Mouse (Mus musculus): ENCODE measurements at regions not wholly inside any gene's neighbourhood (a gene's known extent, or its start where the extent isn't known, plus 50 kb on each side); places are given as distances from the start of the nearest gene placed in this dataset.
A peak's percentile ranks its signal among the peaks of the same experiment; 100 is the strongest.

GRCm38 (mm10) chr3:42784203-42784602, 1041.8 kb downstream of the D3Ertd751e start:
- Histone ChIP-seq H3K4me3 (replicated peaks; ENCODE audit: low read depth, low read length) (no peak overlapping the region), H3K4me2 (ENCODE audit: low read length) (no peak overlapping the region), H3K36me3 (ENCODE audit: control insufficient read depth, insufficient read depth, low read length) (no peaks in the 10 kb centered on the region), H3K9me3 (ENCODE audit: control insufficient read depth, low read length) (no peaks in the 10 kb centered on the region), H3K9ac (replicated peaks; ENCODE audit: low read length) (no peak overlapping the region), H3K27me3 (ENCODE audit: control insufficient read depth, insufficient read depth, low read length) (no peaks in the 10 kb centered on the region), H3K27ac (replicated peaks; ENCODE audit: low read depth, low read length) (no peak overlapping the region), H3K4me1 (ENCODE audit: control insufficient read depth, insufficient read depth, low read length) (no peaks in the 10 kb centered on the region)
- WGBS, result 74% methylated on average over 2 of the region's 2 CpGs
- ATAC-seq (ENCODE audit: low FRiP score, low TSS enrichment) (no peak), DNase-seq (no peak)

DNA sequence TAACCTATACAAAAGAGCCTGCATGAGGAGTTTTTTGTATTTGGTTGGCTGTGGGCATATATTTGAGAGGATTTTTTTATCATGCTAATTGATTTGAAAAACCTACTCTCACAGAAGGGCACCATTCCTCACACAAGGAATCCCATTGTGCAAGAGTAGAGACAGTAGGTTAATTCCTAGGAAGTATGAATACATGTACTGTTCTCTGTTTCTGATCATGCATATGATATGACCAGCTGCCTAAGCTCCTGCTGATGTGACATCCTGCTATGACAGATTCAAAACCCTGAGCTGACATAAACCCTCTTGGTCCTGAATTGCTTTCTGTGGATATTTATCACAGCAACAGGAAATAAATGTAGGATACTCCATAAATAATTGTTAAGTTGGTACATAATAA, 1048.0 kb downstream of the D3Ertd751e start:
- Histone ChIP-seq H3K9ac (replicated peaks; ENCODE audit: low read length) (no peak overlapping the region), H3K4me2 (ENCODE audit: low read length) (no peak overlapping the region), H3K27me3 (ENCODE audit: control insufficient read depth, insufficient read depth, low read length) (no peaks in the 10 kb centered on the region), H3K27ac (replicated peaks; ENCODE audit: low read depth, low read length) (no peak overlapping the region), H3K4me1 (ENCODE audit: control insufficient read depth, insufficient read depth, low read length) (no peaks in the 10 kb centered on the region), H3K9me3 (ENCODE audit: control insufficient read depth, low read length) (no peaks in the 10 kb centered on the region), H3K36me3 (ENCODE audit: control insufficient read depth, insufficient read depth, low read length) (no peaks in the 10 kb centered on the region), H3K4me3 (replicated peaks; ENCODE audit: low read depth, low read length) (no peak overlapping the region)
- DNase-seq (no peak), ATAC-seq (ENCODE audit: low FRiP score, low TSS enrichment) (no peak)

- H3K4me2 ChIP-seq (ENCODE audit: low read length), result no peak overlapping the region
- H3K4me1 ChIP-seq (ENCODE audit: control insufficient read depth, insufficient read depth, low read length), result no peaks in the 10 kb centered on the region
- H3K9ac ChIP-seq (replicated peaks; ENCODE audit: low read length), result no peak overlapping the region
- DNase-seq, result no peak
- H3K4me3 ChIP-seq (replicated peaks; ENCODE audit: low read depth, low read length), result no peak overlapping the region
- ATAC-seq (ENCODE audit: low FRiP score, low TSS enrichment), result no peak
- H3K27ac ChIP-seq (replicated peaks; ENCODE audit: low read depth, low read length), result no peak overlapping the region
- no peaks in the 10 kb centered on the region for H3K36me3 ChIP-seq (ENCODE audit: control insufficient read depth, insufficient read depth, low read length)
- no peaks in the 10 kb centered on the region for H3K9me3 ChIP-seq (ENCODE audit: control insufficient read depth, low read length)
- no peaks in the 10 kb centered on the region for H3K27me3 ChIP-seq (ENCODE audit: control insufficient read depth, insufficient read depth, low read length)
Observed at GRCm38 (mm10) chr3:42791878-42792277, 1049.5 kb downstream of the D3Ertd751e start.

- Histone ChIP-seq H3K4me2 (ENCODE audit: low read length) (no peak overlapping the region), H3K9ac (replicated peaks; ENCODE audit: low read length) (no peak overlapping the region), H3K27me3 (ENCODE audit: control insufficient read depth, insufficient read depth, low read length) (no peaks in the 10 kb centered on the region), H3K27ac (replicated peaks; ENCODE audit: low read depth, low read length) (no peak overlapping the region), H3K9me3 (ENCODE audit: control insufficient read depth, low read length) (0 out of 2 replicates have a peak, but pooled peaks cover 1% of the 10 kb centered on the region), H3K4me1 (ENCODE audit: control insufficient read depth, insufficient read depth, low read length) (no peaks in the 10 kb centered on the region), H3K36me3 (ENCODE audit: control insufficient read depth, insufficient read depth, low read length) (no peaks in the 10 kb centered on the region), H3K4me3 (replicated peaks; ENCODE audit: low read depth, low read length) (no peak overlapping the region)
- DNase-seq, result peak; percentile 35
- 0 out of 2 replicates have a peak, but pooled peaks have one; percentile 17 for ATAC-seq (ENCODE audit: low FRiP score, low TSS enrichment)
- WGBS, result 49% methylated on average over 1 of the region's 1 CpGs
Observed at GRCm38 (mm10) chr3:42830456-42830855, 1088.0 kb downstream of the D3Ertd751e start.

DNA sequence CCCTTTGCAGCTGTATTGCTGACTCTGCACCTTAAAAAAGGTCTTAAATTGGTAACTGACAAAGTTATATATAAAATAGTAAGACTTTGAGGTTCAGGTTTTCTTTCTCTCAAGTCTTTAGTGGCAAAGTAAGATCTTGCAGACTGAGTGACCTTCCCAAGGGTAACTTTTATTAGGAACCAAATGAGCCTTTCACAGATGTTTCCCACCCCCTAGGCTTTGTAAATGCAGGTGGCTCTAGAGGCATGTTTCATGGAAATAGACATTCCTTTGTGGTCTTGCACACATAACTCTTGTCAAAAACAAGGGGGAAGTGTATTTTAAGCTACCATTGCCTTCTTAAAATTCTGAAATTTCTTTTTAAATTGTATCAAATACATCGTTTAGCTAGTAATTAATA, 1125.0 kb downstream of the D3Ertd751e start:
- H3K27me3 ChIP-seq (ENCODE audit: control insufficient read depth, insufficient read depth, low read length), result no peaks in the 10 kb centered on the region
- no peaks in the 10 kb centered on the region for H3K4me1 ChIP-seq (ENCODE audit: control insufficient read depth, insufficient read depth, low read length)
- H3K9me3 ChIP-seq (ENCODE audit: control insufficient read depth, low read length), result no peaks in the 10 kb centered on the region
- DNase-seq, result no peak
- H3K27ac ChIP-seq (replicated peaks; ENCODE audit: low read depth, low read length), result no peak overlapping the region
- no peak overlapping the region for H3K9ac ChIP-seq (replicated peaks; ENCODE audit: low read length)
- H3K4me2 ChIP-seq (ENCODE audit: low read length), result no peak overlapping the region
- 91% methylated on average over 1 of the region's 1 CpGs for WGBS
- no peak overlapping the region for H3K4me3 ChIP-seq (replicated peaks; ENCODE audit: low read depth, low read length)
- H3K36me3 ChIP-seq (ENCODE audit: control insufficient read depth, insufficient read depth, low read length), result no peaks in the 10 kb centered on the region
- ATAC-seq (ENCODE audit: low FRiP score, low TSS enrichment), result no peak

DNA sequence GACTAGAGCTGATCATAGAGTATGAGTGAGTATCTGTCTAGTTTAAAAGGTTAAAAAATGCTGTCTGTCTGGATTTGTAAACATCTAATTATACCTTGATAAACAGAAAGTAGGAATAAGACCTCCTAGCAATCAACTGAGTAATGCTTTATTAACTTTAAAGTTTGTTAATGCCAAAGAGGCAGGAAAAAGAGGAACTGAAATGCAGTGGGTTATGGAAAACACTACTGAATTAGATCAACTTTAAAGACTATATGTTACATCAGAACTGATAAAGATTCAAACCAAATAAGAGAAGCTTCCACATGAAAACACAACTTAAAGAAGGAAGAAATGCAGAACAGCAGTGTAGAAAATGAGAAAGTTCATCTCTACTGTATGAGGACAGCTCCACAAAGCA, 1136.6 kb downstream of the D3Ertd751e start:
- no peaks in the 10 kb centered on the region for H3K27me3 ChIP-seq (ENCODE audit: control insufficient read depth, insufficient read depth, low read length)
- no peak overlapping the region for H3K4me2 ChIP-seq (ENCODE audit: low read length)
- no peaks in the 10 kb centered on the region for H3K36me3 ChIP-seq (ENCODE audit: control insufficient read depth, insufficient read depth, low read length)
- 0 out of 2 replicates have a peak, but pooled peaks cover 8% of the 10 kb centered on the region for H3K9me3 ChIP-seq (ENCODE audit: control insufficient read depth, low read length)
- no peaks in the 10 kb centered on the region for H3K4me1 ChIP-seq (ENCODE audit: control insufficient read depth, insufficient read depth, low read length)
- no peak overlapping the region for H3K4me3 ChIP-seq (replicated peaks; ENCODE audit: low read depth, low read length)
- no peak overlapping the region for H3K9ac ChIP-seq (replicated peaks; ENCODE audit: low read length)
- ATAC-seq (ENCODE audit: low FRiP score, low TSS enrichment), result no peak
- no peak for DNase-seq
- H3K27ac ChIP-seq (replicated peaks; ENCODE audit: low read depth, low read length), result no peak overlapping the region

DNA sequence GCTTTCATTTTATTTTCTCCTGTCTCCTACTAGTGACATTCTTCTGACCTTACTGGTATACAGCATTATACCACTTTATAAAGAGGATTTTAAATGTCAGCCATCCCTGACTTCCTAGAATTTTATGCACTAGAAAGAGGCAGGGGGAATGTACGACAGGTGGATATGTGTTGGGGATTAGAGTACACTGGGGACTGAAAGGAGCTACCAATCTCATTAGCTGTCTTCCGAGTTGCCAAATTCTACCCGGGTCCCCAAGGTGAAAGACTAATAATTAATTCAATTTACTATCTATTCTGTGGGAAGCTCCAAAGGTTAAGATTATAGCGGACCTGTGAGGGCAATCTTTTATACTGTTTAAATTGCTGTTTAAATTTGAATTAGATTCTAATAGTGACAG, 1142.1 kb downstream of the D3Ertd751e start:
- Histone ChIP-seq H3K36me3 (ENCODE audit: control insufficient read depth, insufficient read depth, low read length) (no peaks in the 10 kb centered on the region), H3K4me2 (ENCODE audit: low read length) (no peak overlapping the region), H3K27me3 (ENCODE audit: control insufficient read depth, insufficient read depth, low read length) (no peaks in the 10 kb centered on the region), H3K27ac (replicated peaks; ENCODE audit: low read depth, low read length) (no peak overlapping the region), H3K9ac (replicated peaks; ENCODE audit: low read length) (no peak overlapping the region), H3K4me3 (replicated peaks; ENCODE audit: low read depth, low read length) (no peak overlapping the region), H3K9me3 (ENCODE audit: control insufficient read depth, low read length) (0 out of 2 replicates have a peak, but pooled peaks cover 8% of the 10 kb centered on the region), H3K4me1 (ENCODE audit: control insufficient read depth, insufficient read depth, low read length) (no peaks in the 10 kb centered on the region)
- peak; percentile 20 for DNase-seq
- 44% methylated on average over 4 of the region's 4 CpGs for WGBS
- no peak for ATAC-seq (ENCODE audit: low FRiP score, low TSS enrichment)

GRCm38 (mm10) chr3:42892016-42892699, 1149.7 kb downstream of the D3Ertd751e start:
- no peaks in the 10 kb centered on the region for H3K4me1 ChIP-seq (ENCODE audit: control insufficient read depth, insufficient read depth, low read length)
- 70% methylated on average over 7 of the region's 7 CpGs for WGBS
- no peaks in the 10 kb centered on the region for H3K27me3 ChIP-seq (ENCODE audit: control insufficient read depth, insufficient read depth, low read length)
- H3K9me3 ChIP-seq (ENCODE audit: control insufficient read depth, low read length), result no peaks in the 10 kb centered on the region
- no peak overlapping the region for H3K27ac ChIP-seq (replicated peaks; ENCODE audit: low read depth, low read length)
- no peak overlapping the region for H3K9ac ChIP-seq (replicated peaks; ENCODE audit: low read length)
- DNase-seq (peak; percentile 15), ATAC-seq (ENCODE audit: low FRiP score, low TSS enrichment) (peak; percentile 27; the same call in 1 of the 2 replicates)
- H3K4me3 ChIP-seq (replicated peaks; ENCODE audit: low read depth, low read length), result no peak overlapping the region
- H3K36me3 ChIP-seq (ENCODE audit: control insufficient read depth, insufficient read depth, low read length), result no peaks in the 10 kb centered on the region
- H3K4me2 ChIP-seq (ENCODE audit: low read length), result no peak overlapping the region

GRCm38 (mm10) chr3:42895787-42896186, 1153.4 kb downstream of the D3Ertd751e start:
- H3K4me1 ChIP-seq (ENCODE audit: control insufficient read depth, insufficient read depth, low read length), result no peaks in the 10 kb centered on the region
- no peaks in the 10 kb centered on the region for H3K36me3 ChIP-seq (ENCODE audit: control insufficient read depth, insufficient read depth, low read length)
- WGBS, result 74% methylated on average over 3 of the region's 3 CpGs
- no peak overlapping the region for H3K4me2 ChIP-seq (ENCODE audit: low read length)
- H3K9ac ChIP-seq (replicated peaks; ENCODE audit: low read length), result no peak overlapping the region
- no peaks in the 10 kb centered on the region for H3K9me3 ChIP-seq (ENCODE audit: control insufficient read depth, low read length)
- H3K27ac ChIP-seq (replicated peaks; ENCODE audit: low read depth, low read length), result no peak overlapping the region
- no peaks in the 10 kb centered on the region for H3K27me3 ChIP-seq (ENCODE audit: control insufficient read depth, insufficient read depth, low read length)
- DNase-seq (no peak), ATAC-seq (ENCODE audit: low FRiP score, low TSS enrichment) (no peak)
- no peak overlapping the region for H3K4me3 ChIP-seq (replicated peaks; ENCODE audit: low read depth, low read length)

Measured in midbrain, embryonic 14.5 days (tissue).